Mouse (Mus musculus) testis, postnatal 14 days (tissue): ENCODE data around the gene Gprc5a.
A peak's percentile ranks its signal among the peaks of the same experiment; 100 is the strongest.

ENCODE experiments used
- DNase-seq: peaks from one replicate; pipeline ENCODE4 v3.0.0; 2021; ENCODE audit warnings: low spot score

Gprc5a gene

DNA sequence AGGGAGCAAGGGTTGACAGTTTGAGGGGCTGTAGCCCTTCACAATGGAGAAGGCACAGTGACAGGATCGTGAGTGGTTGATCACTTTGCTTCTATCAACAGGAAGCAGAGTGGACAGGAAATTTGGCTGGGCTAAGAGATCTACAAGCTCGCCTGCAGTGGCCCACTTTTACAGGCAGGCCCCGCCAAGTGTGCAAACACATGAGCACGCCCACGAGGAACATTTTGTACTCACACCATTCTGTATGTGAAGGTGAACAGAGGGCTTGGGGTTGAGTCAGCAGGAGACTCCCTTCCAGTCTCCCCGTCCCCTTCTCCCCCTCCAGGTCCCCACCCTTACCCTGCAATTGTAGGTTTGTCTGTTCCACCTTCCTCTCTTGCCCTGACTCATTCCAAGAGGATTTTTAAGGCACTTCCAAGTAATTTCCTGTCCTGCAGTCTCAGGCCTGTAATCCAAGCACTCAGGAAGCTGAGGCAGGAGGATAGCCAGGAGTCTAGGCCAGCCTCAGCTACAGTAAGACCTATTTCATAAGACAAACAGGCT, 9.0 kb downstream of the Gprc5a start:
- DNase-seq: no peak

DNA sequence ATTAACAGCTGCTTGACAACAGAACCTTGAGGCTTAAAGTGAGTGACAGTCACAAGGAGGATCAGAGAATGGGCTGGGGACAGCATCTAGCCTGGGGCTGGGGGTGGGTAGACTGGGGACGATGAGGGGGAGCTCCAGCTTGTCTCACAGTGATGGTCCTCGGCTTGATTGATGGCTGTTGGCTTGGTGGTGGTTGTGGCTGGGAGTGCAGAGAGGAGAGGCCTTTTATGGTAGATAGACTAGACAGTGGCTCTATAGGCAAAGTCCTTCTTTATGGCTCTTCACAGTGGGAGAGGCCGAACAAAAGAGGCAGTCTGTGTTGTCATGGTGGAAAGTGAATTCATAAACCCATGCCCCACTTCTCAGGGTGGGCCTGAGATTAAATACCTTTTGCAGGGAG, 10.8 kb downstream of the Gprc5a start:
- DNase-seq: no peak

DNA sequence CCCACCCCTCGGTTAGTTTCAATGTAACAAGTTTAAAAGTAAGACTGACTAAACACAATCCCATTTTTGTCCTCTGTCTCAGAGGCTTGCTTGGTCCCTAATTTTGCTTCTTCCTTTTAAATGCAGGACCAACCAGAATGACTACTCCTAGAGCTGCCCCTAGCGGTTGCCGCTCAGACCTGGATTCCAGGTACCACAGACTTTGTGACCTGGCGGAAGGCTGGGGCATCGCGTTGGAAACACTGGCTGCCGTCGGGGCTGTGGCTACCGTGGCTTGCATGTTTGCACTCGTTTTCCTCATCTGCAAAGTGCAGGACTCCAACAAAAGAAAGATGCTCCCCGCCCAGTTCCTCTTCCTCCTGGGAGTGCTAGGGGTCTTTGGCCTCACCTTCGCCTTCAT, 13.0 kb downstream of the Gprc5a start:
- no peak for DNase-seq

DNA sequence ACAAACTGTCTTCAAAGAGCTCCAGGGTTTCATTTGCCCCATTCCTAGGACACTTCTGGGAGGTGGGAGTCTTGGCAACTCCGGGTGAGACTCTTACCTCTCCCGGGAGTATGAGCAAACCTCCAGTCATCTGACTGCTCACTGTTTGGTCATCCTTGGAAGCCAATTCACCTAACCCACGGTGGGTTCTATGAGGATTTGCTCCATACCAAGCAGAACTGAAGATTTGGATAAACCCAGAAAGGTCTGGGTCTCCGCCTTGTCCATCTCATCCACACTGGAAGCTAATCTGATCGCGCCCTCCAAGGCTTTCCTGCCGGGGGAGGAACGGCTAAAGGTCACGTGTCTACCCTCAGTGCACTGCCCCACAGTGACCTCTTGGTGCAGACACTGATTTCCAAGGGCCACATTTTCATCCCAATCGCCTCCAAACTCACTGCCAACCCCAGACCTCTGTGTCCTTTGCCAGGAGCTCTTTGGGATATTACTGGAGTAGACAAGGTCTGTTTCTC, 18.6 kb downstream of the Gprc5a start:
- DNase-seq: no peak

DNA sequence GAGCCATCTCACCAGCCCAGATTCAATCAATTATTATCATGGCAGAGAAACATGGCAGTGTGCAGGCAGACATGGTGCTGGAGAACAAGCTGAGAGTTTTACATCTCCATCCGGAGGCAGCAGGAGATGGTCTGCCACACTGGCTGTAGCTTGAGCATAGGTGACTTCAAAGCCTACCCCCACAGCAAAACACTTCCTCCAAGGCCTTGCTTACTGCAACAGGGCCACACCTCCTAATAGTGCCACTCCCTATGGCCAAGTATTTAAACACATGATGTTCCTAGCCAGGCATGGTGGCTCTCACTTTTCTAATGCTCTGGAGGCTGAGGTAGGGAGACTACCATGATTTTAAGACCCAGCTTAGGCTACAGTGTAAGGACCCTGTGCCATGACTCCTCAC, 20.3 kb downstream of the Gprc5a start:
- DNase-seq: no peak

DNA sequence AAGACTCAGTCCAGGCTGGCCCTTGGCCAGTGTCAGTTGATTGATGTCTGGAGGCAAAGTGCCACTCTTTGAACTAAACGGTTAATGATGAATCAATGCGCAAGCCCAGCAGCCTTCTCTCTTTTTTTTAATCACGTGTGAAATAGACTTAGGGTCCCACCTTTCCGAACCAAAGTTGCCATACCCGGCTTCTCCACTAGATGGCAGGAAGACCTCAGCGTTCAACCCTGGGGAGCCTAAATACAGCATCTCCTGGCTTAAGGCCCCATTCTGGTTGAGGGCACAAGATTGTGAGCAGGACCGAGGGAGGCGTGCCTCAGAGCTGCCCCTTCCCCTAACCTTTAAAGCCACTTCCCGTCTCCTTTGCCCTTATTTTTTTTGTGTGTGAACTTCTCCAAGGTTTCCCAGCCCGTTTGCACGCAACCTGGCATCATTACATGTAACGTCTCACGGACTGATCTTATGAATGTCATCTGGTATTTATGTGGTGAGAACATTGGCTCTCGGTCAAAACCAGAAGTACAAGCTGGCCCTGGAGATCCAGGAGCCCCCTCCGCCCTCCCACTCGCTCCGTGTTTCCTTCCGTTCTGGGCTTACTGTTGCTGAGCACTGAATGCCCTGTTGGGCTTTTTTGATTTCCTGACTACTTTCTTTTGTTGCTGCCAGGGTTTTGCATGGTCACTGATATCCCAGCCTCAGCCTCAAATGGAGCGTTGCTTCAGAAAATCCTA, 22.4 kb downstream of the Gprc5a start:
- DNase-seq: peak; percentile 53

DNA sequence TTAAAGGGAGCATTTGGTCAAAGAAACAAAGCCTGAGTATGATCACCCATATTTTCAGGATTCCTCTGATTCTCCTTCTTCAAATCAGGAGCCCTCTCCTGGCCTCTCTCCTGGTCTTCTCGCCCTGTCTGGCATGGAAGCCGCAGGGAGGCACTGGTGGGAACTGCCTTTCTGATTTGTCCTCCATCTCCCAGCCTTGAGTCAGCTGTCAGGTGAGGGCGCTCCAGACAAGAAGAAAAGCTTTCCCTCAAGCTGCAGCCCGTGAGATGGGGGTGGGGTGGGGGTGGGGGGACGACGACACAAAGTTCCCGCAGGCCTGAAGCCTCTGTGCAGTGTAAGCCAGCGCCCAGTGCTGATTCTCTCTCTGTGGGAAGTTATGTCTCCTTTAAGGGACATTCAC, 24.3 kb downstream of the Gprc5a start:
- DNase-seq: no peak

DNA sequence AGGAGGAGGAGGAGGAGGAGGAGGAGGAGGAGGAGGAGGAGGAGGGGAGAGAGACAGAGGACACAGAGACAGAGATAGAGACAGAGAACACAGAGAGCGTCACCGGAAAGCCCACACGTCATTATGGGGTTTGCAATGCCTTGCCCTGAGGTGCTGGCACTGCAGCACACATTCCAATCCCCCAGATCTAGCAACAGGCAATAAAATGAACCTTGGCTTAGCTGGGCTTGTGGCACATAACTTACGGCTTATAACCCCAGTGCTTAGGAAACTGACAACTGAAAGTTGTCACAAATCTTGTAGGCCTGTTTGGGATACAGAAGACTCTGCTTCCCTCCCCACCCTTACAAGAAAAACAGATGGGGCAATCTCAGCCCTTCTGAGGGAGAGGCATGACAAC, 25.2 kb downstream of the Gprc5a start:
- DNase-seq: no peak

DNA sequence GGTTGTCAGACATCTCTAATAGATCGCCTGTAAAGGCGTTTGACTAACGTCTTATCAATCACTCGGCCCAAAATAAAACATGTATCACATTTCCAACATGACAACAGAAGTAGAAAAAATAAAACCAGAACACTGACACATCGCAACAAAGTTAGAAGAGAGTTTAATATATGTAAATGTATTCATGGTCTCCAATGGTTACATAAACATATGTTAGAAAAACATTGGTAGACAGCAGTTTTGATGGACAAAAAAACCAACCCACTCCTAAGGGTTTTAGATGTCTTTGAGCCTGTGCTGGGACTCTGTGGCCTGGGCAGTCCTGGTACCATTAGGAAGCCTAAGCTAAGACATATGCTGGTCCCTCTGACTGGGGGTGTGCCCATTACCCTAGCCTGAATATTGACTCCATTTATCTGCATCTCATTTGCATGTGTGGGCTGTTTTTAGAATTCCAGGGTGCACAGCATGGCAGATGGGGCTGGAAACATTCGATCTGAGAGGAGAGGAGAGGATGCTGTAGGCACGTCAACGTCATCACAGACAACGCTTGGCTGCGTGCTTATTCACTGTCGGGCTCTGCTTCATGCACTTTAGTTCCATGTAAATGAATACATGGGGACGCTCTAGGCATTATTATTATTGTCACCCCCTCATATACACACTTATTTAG, 27.5 kb downstream of the Gprc5a start:
- DNase-seq: peak; percentile 21

DNA sequence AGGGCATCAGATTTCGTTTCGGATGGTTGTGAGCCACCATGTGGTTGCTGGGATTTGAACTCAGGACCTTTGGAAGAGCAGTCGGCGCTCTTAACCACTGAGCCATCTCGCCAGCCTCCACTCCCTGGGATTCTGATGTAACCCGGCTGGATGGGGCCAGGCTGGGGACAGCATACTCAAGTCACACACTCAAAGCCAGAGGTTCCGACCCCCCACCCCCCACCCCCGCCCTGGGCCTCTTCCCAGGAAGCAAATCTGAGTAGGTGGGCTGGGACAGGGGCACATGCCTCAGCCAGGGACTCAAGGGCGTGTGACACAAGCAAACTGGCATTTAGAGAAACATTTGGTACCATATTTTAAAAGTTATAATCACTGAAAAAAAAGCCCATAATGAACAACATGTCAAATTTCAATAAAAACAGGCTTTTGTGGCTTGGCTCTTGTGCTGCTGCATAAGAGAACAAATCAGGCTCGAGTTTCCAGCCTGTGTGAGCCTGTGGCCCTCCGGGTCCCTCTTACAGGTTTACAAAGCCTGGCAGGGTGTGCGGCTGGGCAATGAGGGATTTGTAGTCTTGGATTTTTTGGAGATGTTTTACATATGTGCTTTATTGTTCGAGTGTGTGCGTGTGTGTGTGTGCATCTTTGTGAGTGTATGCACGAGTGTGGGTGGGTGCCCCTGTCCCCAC, 35.5 kb downstream of the Gprc5a start:
- no peak for DNase-seq

DNA sequence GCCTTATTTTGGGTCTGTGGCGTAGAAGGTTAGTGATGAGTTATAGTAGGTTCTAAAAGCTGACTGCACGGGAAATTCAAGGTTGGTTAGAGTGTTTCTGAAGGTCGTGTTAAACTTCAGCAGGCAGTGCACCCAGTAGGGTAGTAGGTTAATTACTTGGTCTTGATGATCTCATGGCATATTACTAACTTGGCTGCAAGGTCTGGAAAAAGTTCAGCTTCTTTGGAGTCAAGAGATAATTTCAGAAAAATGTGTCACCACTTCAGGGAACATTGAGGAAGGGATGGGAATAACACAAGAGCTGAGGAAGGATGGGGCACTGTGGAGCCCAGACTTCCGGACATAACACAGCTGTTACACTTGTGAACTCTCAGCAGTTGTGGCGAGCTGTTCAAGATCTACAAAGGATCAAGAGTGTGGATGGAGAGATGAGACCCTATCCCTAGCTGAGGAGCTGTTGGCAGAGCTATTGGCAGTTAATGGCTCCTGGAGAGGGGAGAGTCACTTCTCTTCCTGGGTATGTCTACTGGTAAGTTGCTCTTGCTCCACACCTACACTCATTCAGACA, 37.4 kb downstream of the Gprc5a start:
- no peak for DNase-seq

DNA sequence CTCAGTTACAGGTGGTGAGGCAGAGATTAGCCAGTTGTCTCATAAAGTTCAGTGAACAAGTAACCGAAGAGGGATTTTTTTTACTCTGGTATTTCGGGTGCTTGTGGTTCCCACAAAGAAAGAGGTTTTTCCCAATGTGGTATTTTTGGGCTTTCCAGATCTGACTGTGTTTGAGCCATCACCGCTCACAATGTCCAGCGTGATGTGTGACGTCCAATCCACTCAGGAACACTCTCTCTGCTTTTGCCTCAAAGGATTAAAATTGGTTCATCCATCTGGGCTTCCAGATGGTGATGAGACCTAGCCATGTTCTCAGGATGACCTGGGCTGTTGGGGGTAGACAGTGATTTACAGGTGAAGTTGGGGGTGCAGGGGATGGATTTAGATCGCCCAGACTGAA, 41.6 kb downstream of the Gprc5a start:
- no peak for DNase-seq

DNA sequence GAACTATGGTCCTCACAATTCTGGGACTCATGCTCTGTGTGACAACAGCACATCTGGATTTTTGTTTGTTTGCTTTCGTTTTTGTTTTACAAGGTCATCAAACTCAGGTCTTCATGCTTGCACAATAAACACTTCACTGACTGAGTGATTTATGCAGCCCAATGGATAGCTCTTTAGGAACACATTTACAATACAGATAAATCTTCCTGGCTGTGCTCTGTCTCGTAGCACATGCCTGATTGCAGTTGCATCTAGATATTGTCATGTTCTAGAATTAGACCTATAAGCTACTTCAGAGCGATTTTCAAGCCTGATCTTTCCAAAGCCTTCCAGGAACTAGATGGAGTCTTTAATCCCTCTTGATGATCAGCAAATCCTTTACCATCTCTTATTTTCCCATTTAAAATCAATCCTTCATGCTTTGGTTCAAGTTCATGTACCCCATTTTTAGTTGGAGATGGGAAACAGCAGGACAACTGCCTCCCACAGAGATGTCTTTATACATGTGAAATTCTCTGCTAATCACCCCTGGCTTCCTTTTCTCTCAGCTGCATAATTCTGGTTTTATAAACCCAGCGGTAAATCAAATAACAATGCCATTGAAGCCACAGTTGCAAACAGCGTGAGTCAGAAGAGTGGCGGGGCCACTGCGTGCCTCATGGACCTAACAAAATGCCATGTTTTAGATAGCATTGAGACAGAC, 47.1 kb downstream of the Gprc5a start:
- no peak for DNase-seq

DNA sequence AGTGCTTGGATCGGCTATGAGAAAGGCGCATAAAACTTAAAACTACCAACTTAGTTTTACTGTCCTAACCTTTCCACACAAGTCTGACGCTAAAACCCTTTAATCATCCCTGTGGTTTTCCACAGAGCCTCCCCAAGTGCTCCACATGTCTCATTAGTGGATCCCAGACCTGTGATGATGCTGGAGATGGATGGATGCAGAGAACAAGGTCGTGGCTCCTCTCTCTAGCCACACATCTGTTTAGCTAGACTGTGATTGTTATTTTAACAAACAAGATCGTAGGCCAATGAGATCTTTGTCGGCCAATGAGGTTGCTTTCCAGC, 47.6 kb downstream of the Gprc5a start:
- no peak for DNase-seq

DNA sequence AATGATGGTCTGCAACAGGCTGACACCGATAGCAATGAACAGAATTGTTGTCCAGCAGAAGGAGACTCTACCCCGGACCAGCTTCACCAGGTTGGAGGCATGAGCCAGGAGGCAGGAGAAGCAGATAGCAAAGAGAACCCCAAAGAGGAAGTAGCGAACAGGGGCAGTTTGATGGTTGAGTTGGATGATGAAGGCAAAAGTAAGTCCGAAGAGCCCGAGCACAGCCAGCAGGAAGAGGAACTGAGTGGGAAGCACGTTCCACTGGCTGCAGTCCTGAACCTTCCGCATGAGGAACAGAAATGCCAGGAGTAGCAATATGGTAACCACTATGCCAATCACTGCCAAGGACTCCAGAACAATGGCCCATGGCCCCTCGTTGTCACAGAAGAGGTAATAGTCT, 51.0 kb downstream of the Gprc5a start:
- no peak for DNase-seq

DNA sequence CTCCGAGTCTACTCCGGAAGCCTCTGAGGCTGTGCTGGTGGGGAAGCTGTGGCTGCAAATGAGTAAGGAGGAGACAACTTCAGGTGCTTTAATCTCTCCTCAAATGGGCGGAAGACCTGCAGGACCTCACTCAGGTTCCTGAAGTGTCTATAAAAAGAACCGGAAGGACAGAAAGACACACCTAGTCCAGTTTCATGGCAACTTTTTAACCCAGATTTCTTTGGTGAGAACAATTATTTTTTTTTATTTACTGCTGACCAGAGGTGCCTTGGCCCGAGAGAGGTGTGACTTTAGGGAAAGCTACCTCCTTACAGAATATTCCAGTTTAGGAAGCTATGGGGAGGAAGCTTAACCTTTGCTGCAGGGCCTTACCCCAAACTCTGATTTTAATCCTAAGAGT, 52.7 kb downstream of the Gprc5a start, which contains the start of gene Gprc5d:
Gene Gprc5d (minus strand): TSS at position 101 of the 400 bp plus-strand sequence.
- no peak for DNase-seq

DNA sequence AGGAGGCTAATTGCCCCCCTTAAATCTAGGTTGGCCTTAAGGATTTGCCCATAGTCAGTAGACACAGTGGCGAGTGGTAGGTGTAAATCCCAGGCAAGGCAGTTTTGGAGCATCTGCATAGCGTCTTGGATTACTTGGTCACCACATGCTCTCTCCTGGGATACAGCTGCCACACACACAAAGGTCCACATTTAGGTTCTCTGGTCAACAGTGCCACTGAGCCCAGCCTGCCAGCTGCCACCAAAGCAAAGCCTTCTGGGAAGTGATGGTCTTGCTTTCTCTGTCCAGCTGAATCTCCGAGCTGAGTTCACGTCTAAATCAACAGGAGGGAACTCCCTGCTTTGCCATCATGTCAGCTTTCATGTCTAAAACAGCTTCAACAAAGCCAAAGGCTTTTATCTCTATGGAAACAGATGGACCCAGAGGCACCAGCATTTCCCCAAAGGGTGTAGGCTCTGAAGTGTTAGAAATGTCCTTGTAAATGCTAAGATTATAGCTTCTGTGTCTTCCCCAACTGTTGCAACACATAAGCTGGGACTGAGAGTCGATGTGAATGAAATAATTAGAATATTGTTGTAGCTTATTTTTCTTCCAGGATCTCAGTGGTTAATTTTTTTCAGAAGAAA, 59.4 kb downstream of the Gprc5a start:
- DNase-seq: no peak

DNA sequence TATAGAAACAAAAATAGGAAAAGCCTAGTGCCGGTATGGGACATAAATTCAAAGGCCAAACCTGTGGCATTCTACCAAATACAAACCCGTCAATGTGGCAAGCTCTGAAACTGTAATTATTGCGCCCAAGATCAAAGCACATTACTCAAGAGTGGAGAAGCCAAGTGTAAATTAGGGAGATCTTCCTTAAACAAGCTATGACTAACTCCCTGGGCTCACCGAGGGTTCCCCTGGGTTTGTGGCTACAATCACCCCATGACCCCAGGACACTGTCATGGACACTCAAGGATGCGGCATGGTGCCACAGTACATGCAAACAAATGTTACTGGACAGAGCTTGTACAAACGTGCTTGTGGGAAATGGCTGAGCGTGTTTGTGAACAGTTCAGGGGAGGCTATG, 67.6 kb downstream of the Gprc5a start:
- DNase-seq: no peak

DNA sequence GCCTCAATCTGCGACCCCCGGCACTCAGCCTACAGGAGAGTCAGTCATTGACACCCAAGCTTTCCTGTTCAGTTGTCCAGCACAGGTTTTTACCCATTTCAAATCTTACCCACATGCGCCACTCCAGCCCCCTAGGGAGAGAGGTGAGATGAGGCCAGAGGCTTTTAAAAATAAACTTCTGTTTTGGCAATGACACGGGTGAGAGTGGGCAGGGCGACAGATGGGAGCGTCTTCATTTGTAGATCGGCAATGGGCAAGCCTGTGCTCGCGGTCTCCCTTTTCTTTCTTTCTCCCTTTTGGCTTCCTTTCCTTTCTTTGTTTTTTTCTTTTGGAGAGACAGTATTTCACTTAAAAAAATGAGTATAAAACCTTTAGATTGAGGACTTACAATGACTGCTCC, 68.0 kb downstream of the Gprc5a start:
- no peak for DNase-seq
